Mouse (Mus musculus): ENCODE data around the gene Nle1. TPM values are rescaled to one million over a fixed set of nuclear protein-coding genes. Genes with fewer than 3 reads are reported as not detected.

Gene Nle1
- total and polyA plus RNA-seq, 3 experiments = 97.3 to 103 TPM; not detected in 1

DNA sequence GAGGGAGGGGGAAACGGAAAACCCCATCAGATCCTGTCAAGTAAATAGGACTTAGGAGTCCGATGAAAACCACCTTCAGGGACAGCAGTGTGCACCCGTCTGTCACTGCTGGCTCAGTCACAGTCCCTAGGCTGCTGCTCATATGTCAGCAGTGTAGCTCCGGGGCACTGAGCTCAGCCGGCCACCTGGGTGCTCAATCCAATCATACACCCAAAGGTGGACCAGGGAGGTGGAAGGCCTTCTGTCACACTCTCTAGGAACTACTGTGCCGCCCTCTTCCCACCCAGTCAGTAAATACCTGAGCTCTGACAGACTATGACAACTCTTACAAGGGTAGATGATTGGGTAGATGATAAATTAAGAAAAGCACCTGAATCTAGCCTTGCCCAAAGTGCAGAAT lies 47.5 kb downstream of the Nle1 start:
- Histone ChIP-seq H3K27ac (ENCODE audit: control insufficient read depth, low read depth, low read length) (no peak overlapping the region), H3K9ac (ENCODE audit: control insufficient read depth, low read depth, low read length, poor library complexity, severe bottlenecking) (no peak overlapping the region), H3K27me3 (ENCODE audit: control insufficient read depth in 1 of 2, insufficient read depth in 2 of 2, low read length in 2 of 2) (no peaks in the 10 kb centered on the region), H3K79me2 (ENCODE audit: control insufficient read depth, insufficient read depth, low read length, poor library complexity) (no peaks in the 10 kb centered on the region), H3K9me3 (replicated peaks; ENCODE audit: insufficient read depth, low read length) (no peaks in the 10 kb centered on the region), H3K36me3 (ENCODE audit: control insufficient read depth in 1 of 2, insufficient read depth in 2 of 2, low read length in 2 of 2) (peaks cover 0 to 16% of the 10 kb centered on the region in 2 experiments; a peak in 2 of 4 replicates), H3K4me1 (ENCODE audit: control insufficient read depth in 1 of 2, insufficient read depth in 2 of 2, low read length in 2 of 2) (peaks cover 14 to 17% of the 10 kb centered on the region in 2 experiments), H3K4me3 (ENCODE audit: control insufficient read depth in 1 of 2, insufficient read depth in 1 of 2, low read depth in 2 of 2, low read length in 2 of 2) (no peak overlapping the region)
- TF ChIP-seq KAT2A (conservative IDR thresholded peaks at IDR 0.05; ENCODE audit: low read depth, low read length) (no peak), TBP (IDR thresholded peaks at IDR 0.05; ENCODE audit: low read depth, low read length) (no peak), POLR2AphosphoS5 (IDR thresholded peaks at IDR 0.05; ENCODE audit: borderline replicate concordance, low read depth, low read length) (no peak), EP300 (IDR thresholded peaks at IDR 0.05; ENCODE audit: low read depth in 1 of 2, low read length in 2 of 2) (no peak), HCFC1 (IDR thresholded peaks at IDR 0.05; ENCODE audit: low read depth, low read length) (no peak), UBTF (IDR thresholded peaks at IDR 0.05; ENCODE audit: borderline replicate concordance, insufficient read depth, low read depth, low read length) (no peak), ZNF384 (IDR thresholded peaks at IDR 0.05; ENCODE audit: low read depth, low read length) (no peak), USF1 (IDR thresholded peaks at IDR 0.05; ENCODE audit: low read depth, low read length) (no peak), GABPA (IDR thresholded peaks at IDR 0.05; ENCODE audit: low read depth, low read length) (no peak), BHLHE40 (IDR thresholded peaks at IDR 0.05; ENCODE audit: borderline replicate concordance, low read depth, low read length) (no peak), TCF12 (IDR thresholded peaks at IDR 0.05; ENCODE audit: low read depth, low read length) (no peak), SMC3 (IDR thresholded peaks at IDR 0.05; ENCODE audit: low read depth, low read length) (no peak), MYC (IDR thresholded peaks at IDR 0.05; ENCODE audit: low read depth, low read length) (no peak), MYB (IDR thresholded peaks at IDR 0.05; ENCODE audit: low read depth, low read length) (no peak), CHD1 (IDR thresholded peaks at IDR 0.05; ENCODE audit: low read depth, low read length) (no peak), NRF1 (IDR thresholded peaks at IDR 0.05; ENCODE audit: insufficient read depth, low read depth, low read length, poor library complexity, severe bottlenecking) (no peak), GATA1 (IDR thresholded peaks at IDR 0.05; ENCODE audit: low read depth, low read length) (no peak), MAFK (IDR thresholded peaks at IDR 0.05; ENCODE audit: borderline replicate concordance, low read depth, low read length) (no peak), RCOR1 (IDR thresholded peaks at IDR 0.05; ENCODE audit: low read depth, low read length) (no peak), ELF1 (IDR thresholded peaks at IDR 0.05; ENCODE audit: low read depth, low read length) (no peak)
- DNase-seq (ENCODE audit: low read depth, low spot score) = no peak

DNA sequence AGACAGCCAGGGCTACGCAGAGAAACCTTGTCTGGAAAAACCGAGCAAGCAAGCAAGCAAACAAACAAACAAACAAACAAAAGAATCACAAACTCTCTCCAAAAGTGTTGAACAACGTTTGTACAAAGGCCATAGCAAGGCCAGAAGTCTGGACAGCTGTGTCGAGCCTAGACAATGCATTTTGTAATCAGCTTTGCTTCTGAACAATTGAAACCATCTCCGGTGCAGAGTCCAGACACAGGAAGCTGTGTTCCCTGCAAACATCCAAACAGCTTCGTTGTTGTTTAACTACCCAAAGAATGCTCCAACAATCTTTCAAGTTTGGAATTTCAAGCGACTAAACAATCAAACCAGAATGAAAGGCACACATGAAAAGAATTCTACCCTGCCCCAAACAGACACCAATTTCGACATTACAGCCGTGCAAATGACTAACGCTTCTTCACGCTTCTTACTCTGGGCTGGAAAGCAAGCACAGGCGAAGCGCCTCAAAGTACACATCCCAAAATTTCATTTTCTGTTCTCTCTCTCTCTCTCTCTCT lies 50.8 kb downstream of the Nle1 start:
- H3K27me3 ChIP-seq (ENCODE audit: control insufficient read depth in 1 of 2, insufficient read depth in 2 of 2, low read length in 2 of 2) = no peaks in the 10 kb centered on the region
- H3K4me1 ChIP-seq (ENCODE audit: control insufficient read depth in 1 of 2, insufficient read depth in 2 of 2, low read length in 2 of 2) = peaks cover 0 to 9% of the 10 kb centered on the region in 2 experiments; a peak in 3 of 4 replicates
- TF ChIP-seq NELFE (IDR thresholded peaks at IDR 0.05; ENCODE audit: low read depth, low read length) (no peak), UBTF (IDR thresholded peaks at IDR 0.05; ENCODE audit: borderline replicate concordance, insufficient read depth, low read depth, low read length) (no peak), CHD2 (IDR thresholded peaks at IDR 0.05; ENCODE audit: low read length) (no peak)
- H3K4me3 ChIP-seq (ENCODE audit: control insufficient read depth in 1 of 2, insufficient read depth in 1 of 2, low read depth in 2 of 2, low read length in 2 of 2) = no peak overlapping the region
- H3K79me2 ChIP-seq (ENCODE audit: control insufficient read depth, insufficient read depth, low read length, poor library complexity) = no peaks in the 10 kb centered on the region
- no peak overlapping the region for H3K9ac ChIP-seq (ENCODE audit: control insufficient read depth, low read depth, low read length, poor library complexity, severe bottlenecking)
- H3K27ac ChIP-seq (ENCODE audit: control insufficient read depth, low read depth, low read length) = no peak overlapping the region
- H3K36me3 ChIP-seq (ENCODE audit: control insufficient read depth in 1 of 2, insufficient read depth in 2 of 2, low read length in 2 of 2) = peaks cover 0 to 6% of the 10 kb centered on the region in 2 experiments; a peak in 2 of 4 replicates
- no peaks in the 10 kb centered on the region for H3K9me3 ChIP-seq (replicated peaks; ENCODE audit: insufficient read depth, low read length)
- DNase-seq (ENCODE audit: low read depth, low spot score) = no peak

Data from MEL (cell line).